Mouse (Mus musculus): Measurements from ENCODE around the gene Dazap1.
"Not testable (repeated sequence)": the region's sequence is repeated elsewhere in the genome, so short reads cannot be mapped to it uniquely, and the experiment has no call there.

Dazap1 gene

GRCm38 (mm10) chr10:80260642-80261584 lies at the start of gene Dazap1, which contains the start of gene Gamt:
Dazap1 (plus strand) TSS chr10:80261486.
Gamt (minus strand) TSS chr10:80261012.
- peak; percentile 97 for DNase-seq (ENCODE audit: low spot score)

- DNase-seq (ENCODE audit: low spot score): not testable (repeated sequence)
Observed at GRCm38 (mm10) chr10:80211547-80212103, 49.7 kb upstream of the Dazap1 start.

- DNase-seq (ENCODE audit: low spot score): no peak
Observed at GRCm38 (mm10) chr10:80215048-80215772, 46.1 kb upstream of the Dazap1 start.

GRCm38 (mm10) chr10:80220676-80221075 lies 40.6 kb upstream of the Dazap1 start:
- DNase-seq (ENCODE audit: low spot score): no peak

- not testable (repeated sequence) for DNase-seq (ENCODE audit: low spot score)
Observed at GRCm38 (mm10) chr10:80223137-80223536, 38.1 kb upstream of the Dazap1 start.

GRCm38 (mm10) chr10:80226071-80226415 lies 35.2 kb upstream of the Dazap1 start:
- DNase-seq (ENCODE audit: low spot score): no peak

- DNase-seq (ENCODE audit: low spot score): peak; percentile 96
Observed at GRCm38 (mm10) chr10:80226416-80227165, 34.7 kb upstream of the Dazap1 start, which contains the start of gene Mum1. Mum1 (plus strand) TSS chr10:80226434.

- no peak for DNase-seq (ENCODE audit: low spot score)
Observed at GRCm38 (mm10) chr10:80227166-80227539, 34.1 kb upstream of the Dazap1 start.

GRCm38 (mm10) chr10:80227877-80228775 lies 33.2 kb upstream of the Dazap1 start:
- DNase-seq (ENCODE audit: low spot score): no peak

GRCm38 (mm10) chr10:80236145-80236825 lies 25.0 kb upstream of the Dazap1 start:
- no peak for DNase-seq (ENCODE audit: low spot score)

GRCm38 (mm10) chr10:80237020-80237419 lies 24.3 kb upstream of the Dazap1 start:
- no peak for DNase-seq (ENCODE audit: low spot score)

- DNase-seq (ENCODE audit: low spot score): no peak
Observed at GRCm38 (mm10) chr10:80238306-80238705, 23.0 kb upstream of the Dazap1 start.

GRCm38 (mm10) chr10:80239791-80240190 lies 21.5 kb upstream of the Dazap1 start:
- DNase-seq (ENCODE audit: low spot score): no peak

GRCm38 (mm10) chr10:80242088-80242487 lies 19.2 kb upstream of the Dazap1 start:
- no peak for DNase-seq (ENCODE audit: low spot score)

GRCm38 (mm10) chr10:80242607-80243006 lies 18.7 kb upstream of the Dazap1 start:
- DNase-seq (ENCODE audit: low spot score): no peak

GRCm38 (mm10) chr10:80244791-80245399 lies 16.4 kb upstream of the Dazap1 start:
- DNase-seq (ENCODE audit: low spot score): no peak

- DNase-seq (ENCODE audit: low spot score): peak; percentile 81
Observed at GRCm38 (mm10) chr10:80245600-80245999, 15.7 kb upstream of the Dazap1 start.

- no peak for DNase-seq (ENCODE audit: low spot score)
Observed at GRCm38 (mm10) chr10:80247849-80248248, 13.4 kb upstream of the Dazap1 start.

- not testable (repeated sequence) for DNase-seq (ENCODE audit: low spot score)
Observed at GRCm38 (mm10) chr10:80248437-80248836, 12.8 kb upstream of the Dazap1 start.

All from ovary, postnatal 14 days (tissue).